Mouse (Mus musculus): Measurements from ENCODE around the gene Cep112.

GRCm38 (mm10) chr11:108424889-108425591, at the start of gene Cep112:
- no peak for TF ChIP-seq GATA1 (IDR thresholded peaks at IDR 0.05; ENCODE audit: low read length)
- no peak for TF ChIP-seq TAL1 (IDR thresholded peaks at IDR 0.05; ENCODE audit: low read length)

Data from erythroblast, embryonic 14.5 days (primary cell).